Mouse (Mus musculus) intestine, embryonic 14.5 days (tissue): ENCODE data around the gene Entr1. TPM values are rescaled to one million over a fixed set of nuclear protein-coding genes. Genes with fewer than 3 reads are reported as not detected.

Experiments
- ATAC-seq: fragments of 200-750 bp; cut with Nextera tagmentation; replicated peaks from 2 replicates; pipeline ENCODE4 v1.8.0; 2017; ENCODE audit warnings: low read depth, moderate number of reproducible peaks, moderate TSS enrichment, moderate library complexity; ENCODE audit not compliant: low FRiP score, low TSS enrichment
- DNase-seq: peaks from one replicate; pipeline ENCODE4 v3.0.0-alpha.2; 2018; ENCODE audit warnings: low spot score
- H3K27ac ChIP-seq: fragments of 300-500 bp; sonication (generic); 2 replicates; pipeline ENCODE4 v1.5.1; 2014; ENCODE audit warnings: low read depth, mild to moderate bottlenecking, control low read depth
- H3K27me3 ChIP-seq: fragments of 300-500 bp; sonication (generic); replicated peaks from 2 replicates; pipeline ENCODE4 v1.6.1; 2014; ENCODE audit warnings: low read length, control low read depth; ENCODE audit not compliant: control insufficient read depth, insufficient read depth
- H3K36me3 ChIP-seq: fragments of 300-500 bp; sonication (generic); 2 replicates; pipeline ENCODE4 v1.6.1; 2014; ENCODE audit warnings: low read length, control low read depth; ENCODE audit not compliant: control insufficient read depth, insufficient read depth
- H3K4me1 ChIP-seq: fragments of 300-500 bp; sonication (generic); replicated peaks from 2 replicates; pipeline ENCODE4 v1.6.1; 2014; ENCODE audit warnings: low read length, control low read depth, mixed read lengths; ENCODE audit not compliant: control insufficient read depth, insufficient read depth
- H3K4me2 ChIP-seq: fragments of 300-500 bp; sonication (generic); 2 replicates; pipeline ENCODE4 v1.6.1; 2014; ENCODE audit warnings: low read length
- H3K4me3 ChIP-seq: fragments of 300-500 bp; sonication (generic); 2 replicates; pipeline ENCODE4 v1.5.1; 2014; ENCODE audit warnings: low read depth, low read length, control low read depth, mixed read lengths
- H3K9ac ChIP-seq: fragments of 300-500 bp; sonication (generic); 2 replicates; pipeline ENCODE4 v1.6.1; 2014; ENCODE audit warnings: mild to moderate bottlenecking, low read length
- H3K9me3 ChIP-seq: fragments of 300-500 bp; sonication (generic); 2 replicates; pipeline ENCODE4 v1.6.1; 2016; ENCODE audit warnings: low read length, control low read depth; ENCODE audit not compliant: control insufficient read depth
- WGBS: fragments of 180-500 bp; shearing (Covaris S2); extraction: QIAGEN DNeasy Blood & Tissue Kit; methylation state at CpG from one replicate; pipeline ENCODE4 v1.1.7; 2014; 5-methylcytosine and 5-hydroxymethylcytosine counted together
- polyA plus RNA-seq: library from polyadenylated mRNA; unstranded; fragments of >200 nt; fragmentation: Nextera tagmentation; extraction: Ambion mirVana; gene quantifications from 2 replicates; pipeline ENCODE4 v1.2.1, GENCODE M21; 2014

Gene Entr1
- polyA plus RNA-seq, 1 experiment from 2014 or later, result 96.2 TPM

- ATAC-seq (no peak), DNase-seq (no peak)
- WGBS, result 86% methylated on average over 1 of the region's 1 CpGs
- no peak overlapping the region for H3K27ac ChIP-seq
- H3K4me1 ChIP-seq, result no peaks in the 10 kb centered on the region
- H3K27me3 ChIP-seq, result no peaks in the 10 kb centered on the region
- no peak overlapping the region for H3K9ac ChIP-seq
- no peak overlapping the region for H3K4me3 ChIP-seq
- peaks cover 91% of the 10 kb centered on the region for H3K36me3 ChIP-seq
- no peaks in the 10 kb centered on the region for H3K9me3 ChIP-seq
- no peak overlapping the region for H3K4me2 ChIP-seq
Measured at GRCm38 (mm10) chr2:26418120-26418519, 29.0 kb upstream of the Entr1 start.

- Histone ChIP-seq H3K4me1 (no peaks in the 10 kb centered on the region), H3K9ac (no peak overlapping the region), H3K27ac (no peak overlapping the region), H3K4me3 (no peak overlapping the region), H3K36me3 (peaks cover 91% of the 10 kb centered on the region), H3K9me3 (no peaks in the 10 kb centered on the region), H3K4me2 (no peak overlapping the region), H3K27me3 (no peaks in the 10 kb centered on the region)
- no peak for DNase-seq
- ATAC-seq, result no peak
Measured at GRCm38 (mm10) chr2:26417066-26417465, 27.9 kb upstream of the Entr1 start.

GRCm38 (mm10) chr2:26410931-26411411 lies 21.9 kb upstream of the Entr1 start:
- WGBS, result 71% methylated on average over 4 of the region's 5 CpGs
- Histone ChIP-seq H3K4me1 (peaks cover 23% of the 10 kb centered on the region), H3K27me3 (no peaks in the 10 kb centered on the region), H3K4me2 (no peak overlapping the region), H3K36me3 (peaks cover 58% of the 10 kb centered on the region), H3K27ac (no peak overlapping the region), H3K4me3 (no peak overlapping the region), H3K9me3 (no peaks in the 10 kb centered on the region), H3K9ac (no peak overlapping the region)
- ATAC-seq (no peak), DNase-seq (no peak)

GRCm38 (mm10) chr2:26410091-26410490 lies 21.0 kb upstream of the Entr1 start:
- no peaks in the 10 kb centered on the region for H3K27me3 ChIP-seq
- no peak overlapping the region for H3K27ac ChIP-seq
- H3K36me3 ChIP-seq, result peaks cover 50% of the 10 kb centered on the region
- no peak overlapping the region for H3K4me2 ChIP-seq
- H3K9me3 ChIP-seq, result no peaks in the 10 kb centered on the region
- WGBS, result 78% methylated on average over 5 of the region's 5 CpGs
- peaks cover 23% of the 10 kb centered on the region for H3K4me1 ChIP-seq
- H3K4me3 ChIP-seq, result no peak overlapping the region
- DNase-seq, result no peak
- H3K9ac ChIP-seq, result no peak overlapping the region
- no peak for ATAC-seq

GRCm38 (mm10) chr2:26409362-26409761 lies 20.2 kb upstream of the Entr1 start:
- Histone ChIP-seq H3K27me3 (no peaks in the 10 kb centered on the region), H3K4me2 (no peak overlapping the region), H3K9ac (no peak overlapping the region), H3K4me3 (peak overlapping the region; percentile 80), H3K36me3 (peaks cover 43% of the 10 kb centered on the region), H3K9me3 (no peaks in the 10 kb centered on the region), H3K4me1 (peaks cover 23% of the 10 kb centered on the region), H3K27ac (no peak overlapping the region)
- WGBS, result 61% methylated on average over 3 of the region's 3 CpGs
- ATAC-seq, result peak; percentile 16; the same call in 1 of the 2 replicates
- no peak for DNase-seq

GRCm38 (mm10) chr2:26408515-26409356 lies 19.6 kb upstream of the Entr1 start, which contains the start of gene Inpp5e:
Gene Inpp5e (minus strand): TSS chr2:26409203.
- H3K4me3 ChIP-seq, result peak within 1 kb of the TSS; percentile 80
- under 1% methylated on average over 57 of the region's 57 CpGs for WGBS
- H3K9ac ChIP-seq, result peak within 1 kb of the TSS; percentile 87
- H3K27me3 ChIP-seq, result no peaks in the 10 kb centered on the region
- H3K4me2 ChIP-seq, result peak within 1 kb of the TSS; percentile 99
- ATAC-seq (peak; percentile 92), DNase-seq (peak; percentile 100)
- peaks cover 37% of the 10 kb centered on the region for H3K36me3 ChIP-seq
- peaks cover 23% of the 10 kb centered on the region for H3K4me1 ChIP-seq
- no peaks in the 10 kb centered on the region for H3K9me3 ChIP-seq
- H3K27ac ChIP-seq, result peak within 1 kb of the TSS; percentile 62; the same call in 1 of the 2 replicates

GRCm38 (mm10) chr2:26403306-26403705 lies 14.2 kb upstream of the Entr1 start:
- DNase-seq (no peak), ATAC-seq (no peak)
- peaks cover 38% of the 10 kb centered on the region for H3K36me3 ChIP-seq
- 69% methylated on average over 8 of the region's 8 CpGs for WGBS
- no peak overlapping the region for H3K4me2 ChIP-seq
- peaks cover 20% of the 10 kb centered on the region for H3K4me1 ChIP-seq
- H3K9me3 ChIP-seq, result no peaks in the 10 kb centered on the region
- H3K27me3 ChIP-seq, result no peaks in the 10 kb centered on the region
- H3K4me3 ChIP-seq, result no peak overlapping the region
- H3K9ac ChIP-seq, result no peak overlapping the region
- H3K27ac ChIP-seq, result no peak overlapping the region

- H3K4me2 ChIP-seq, result no peak overlapping the region
- H3K27ac ChIP-seq, result no peak overlapping the region
- H3K27me3 ChIP-seq, result no peaks in the 10 kb centered on the region
- no peak overlapping the region for H3K9ac ChIP-seq
- peaks cover 47% of the 10 kb centered on the region for H3K36me3 ChIP-seq
- H3K4me3 ChIP-seq, result no peak overlapping the region
- ATAC-seq (no peak), DNase-seq (no peak)
- no peaks in the 10 kb centered on the region for H3K9me3 ChIP-seq
- H3K4me1 ChIP-seq, result peaks cover 10% of the 10 kb centered on the region
- WGBS, result 83% methylated on average over 1 of the region's 1 CpGs
Measured at GRCm38 (mm10) chr2:26402265-26402664, 13.1 kb upstream of the Entr1 start.

- ATAC-seq, result no peak
- Histone ChIP-seq H3K9me3 (no peaks in the 10 kb centered on the region), H3K27ac (no peak overlapping the region), H3K36me3 (peaks cover 59% of the 10 kb centered on the region), H3K27me3 (no peaks in the 10 kb centered on the region), H3K4me3 (no peak overlapping the region), H3K4me1 (no peaks in the 10 kb centered on the region), H3K4me2 (no peak overlapping the region), H3K9ac (no peak overlapping the region)
- DNase-seq, result no peak
- 87% methylated on average over 4 of the region's 4 CpGs for WGBS
Measured at GRCm38 (mm10) chr2:26401023-26401422, 11.9 kb upstream of the Entr1 start.
